Mouse (Mus musculus) neural tube, embryonic 11.5 days (tissue): Measurements from ENCODE around the gene Scnn1a. TPM values are rescaled to one million over a fixed set of nuclear protein-coding genes. Genes with fewer than 3 reads are reported as not detected.
"Not testable (repeated sequence)": the region's sequence is repeated elsewhere in the genome, so short reads cannot be mapped to it uniquely, and the experiment has no call there.

ENCODE experiments used
- ATAC-seq: fragments of 200-750 bp; cut with Nextera tagmentation; 2 replicates; pipeline ENCODE4 v1.8.0; 2017; ENCODE audit warnings: moderate number of reproducible peaks, mild to moderate bottlenecking, moderate TSS enrichment, moderate library complexity; ENCODE audit not compliant: insufficient read depth, low FRiP score, low TSS enrichment
- DNase-seq: peaks from one replicate; pipeline ENCODE4 v3.0.0-alpha.2; 2015; ENCODE audit warnings: low spot score
- H3K27ac ChIP-seq: fragments of 300-500 bp; sonication (generic); 2 replicates; pipeline ENCODE4 v1.5.1; 2014; ENCODE audit warnings: low read depth, mild to moderate bottlenecking, low read length
- H3K27me3 ChIP-seq: fragments of 300-500 bp; sonication (generic); 2 replicates; pipeline ENCODE4 v1.6.1; 2014; ENCODE audit warnings: mild to moderate bottlenecking, low read length, mixed read lengths; ENCODE audit not compliant: control insufficient read depth, insufficient read depth
- H3K36me3 ChIP-seq: fragments of 300-500 bp; sonication (generic); 2 replicates; pipeline ENCODE4 v1.6.1; 2014; ENCODE audit warnings: mild to moderate bottlenecking, low read length, moderate library complexity, mixed read lengths; ENCODE audit not compliant: control insufficient read depth, insufficient read depth
- H3K4me1 ChIP-seq: fragments of 300-500 bp; sonication (generic); 2 replicates; pipeline ENCODE4 v1.6.1; 2014; ENCODE audit warnings: low read length, mixed read lengths; ENCODE audit not compliant: control insufficient read depth, insufficient read depth
- H3K4me2 ChIP-seq: fragments of 300-500 bp; sonication (generic); 2 replicates; pipeline ENCODE4 v1.6.1; 2014; ENCODE audit warnings: low read depth, mild to moderate bottlenecking, moderate library complexity
- H3K4me3 ChIP-seq: fragments of 300-500 bp; sonication (generic); 2 replicates; pipeline ENCODE4 v1.5.1; 2014; ENCODE audit warnings: low read depth, low read length
- H3K9ac ChIP-seq: fragments of 300-500 bp; sonication (generic); 2 replicates; pipeline ENCODE4 v1.6.1; 2014; ENCODE audit warnings: mild to moderate bottlenecking, low read length
- H3K9me3 ChIP-seq: fragments of 300-500 bp; sonication (generic); 2 replicates; pipeline ENCODE4 v1.6.1; 2016; ENCODE audit warnings: low read length; ENCODE audit not compliant: control insufficient read depth
- WGBS: fragments of 180-500 bp; shearing (Covaris S2); extraction: QIAGEN DNeasy Blood & Tissue Kit; methylation state at CpG from one replicate; pipeline ENCODE4 v1.1.7; 2014; 5-methylcytosine and 5-hydroxymethylcytosine counted together
- polyA plus RNA-seq: library from polyadenylated mRNA; unstranded; fragments of >200 nt; fragmentation: Nextera tagmentation; extraction: Ambion mirVana; gene quantifications from 2 replicates; pipeline ENCODE4 v1.2.1, GENCODE M21; 2014

Scnn1a gene
- polyA plus RNA-seq: 0.55 and 0.80 TPM in 2 replicates

DNA sequence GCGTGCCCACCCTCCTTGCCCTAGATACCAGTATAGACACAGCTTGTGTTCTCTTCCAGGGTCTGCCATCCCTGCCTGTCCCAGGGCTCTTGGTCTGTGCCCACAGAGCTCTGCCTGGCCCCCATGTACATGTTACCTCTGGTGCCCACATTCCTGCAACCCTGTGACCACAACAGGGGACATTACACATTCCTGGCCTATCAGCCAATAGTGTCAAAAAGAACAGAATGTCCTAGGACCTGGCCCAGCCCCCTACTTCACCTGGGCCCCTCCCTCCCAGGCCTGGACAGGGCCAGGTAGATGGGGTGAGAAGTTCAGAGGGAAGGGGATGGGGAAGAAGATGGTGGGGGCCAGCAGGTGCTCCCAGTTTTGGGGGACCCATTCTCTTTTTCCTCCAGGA lies at the start of gene Scnn1a:
Gene Scnn1a (plus strand): TSS at position 337 of the 400 bp plus-strand sequence.
- Histone ChIP-seq H3K4me1 (no peaks in the 10 kb centered on the region), H3K9ac (no peak within 1 kb of the TSS), H3K9me3 (no peaks in the 10 kb centered on the region), H3K27ac (no peak within 1 kb of the TSS), H3K36me3 (no peaks in the 10 kb centered on the region), H3K4me2 (no peak within 1 kb of the TSS), H3K27me3 (peaks cover 33% of the 10 kb centered on the region), H3K4me3 (no peak within 1 kb of the TSS)
- ATAC-seq: no peak
- WGBS: 79% methylated on average over 1 of the region's 1 CpGs
- no peak for DNase-seq

DNA sequence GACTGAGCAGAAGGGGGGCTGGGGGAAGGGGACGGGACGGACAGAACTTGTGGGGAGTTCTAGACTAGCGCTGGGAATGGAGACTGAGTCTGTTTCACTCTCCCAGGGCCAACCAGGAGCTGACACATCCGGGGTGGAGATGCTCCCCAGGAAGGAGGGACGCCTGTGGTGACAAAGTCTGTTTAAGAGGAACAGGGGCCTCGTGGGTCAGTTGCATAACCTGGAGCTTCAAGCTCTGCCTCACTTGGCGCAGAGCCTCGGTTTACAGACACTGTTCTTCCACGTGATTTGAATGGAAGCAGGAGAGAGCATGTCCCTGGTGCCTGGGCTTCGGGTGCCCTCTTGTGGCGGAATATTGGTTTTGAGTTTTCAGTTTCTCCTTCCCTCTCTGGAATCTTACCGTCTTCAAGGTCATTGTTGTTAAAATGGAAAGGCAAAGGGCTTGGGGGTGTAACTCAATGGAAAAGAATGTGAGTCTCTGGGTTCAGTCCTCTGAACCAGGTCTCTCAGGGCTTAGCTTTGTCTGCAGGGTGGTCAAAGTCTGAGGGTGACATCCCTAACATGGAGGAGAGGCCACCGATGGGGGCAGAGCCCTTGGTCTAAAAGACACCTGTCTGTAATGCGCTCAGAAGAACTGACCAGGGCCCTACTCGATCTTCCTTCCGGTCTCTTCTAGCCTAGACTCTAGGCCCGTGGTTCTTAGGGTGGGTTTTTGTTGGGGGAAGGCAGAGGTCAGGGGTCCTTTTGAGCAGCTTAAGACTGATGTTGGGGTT lies 48.8 kb upstream of the Scnn1a start:
- ATAC-seq: peak; percentile 86
- DNase-seq: peak; percentile 82
- Histone ChIP-seq H3K4me3 (no peak overlapping the region), H3K27ac (no peak overlapping the region), H3K27me3 (no peaks in the 10 kb centered on the region), H3K9ac (no peak overlapping the region), H3K4me1 (no peaks in the 10 kb centered on the region), H3K9me3 (no peaks in the 10 kb centered on the region), H3K36me3 (no peaks in the 10 kb centered on the region), H3K4me2 (peak overlapping the region; percentile 24; the same call in 1 of the 2 replicates)
- WGBS: 21% methylated on average over 17 of the region's 17 CpGs

- DNase-seq: no peak
- Histone ChIP-seq H3K4me2 (no peak overlapping the region), H3K27me3 (no peaks in the 10 kb centered on the region), H3K4me3 (no peak overlapping the region), H3K9me3 (no peaks in the 10 kb centered on the region), H3K4me1 (no peaks in the 10 kb centered on the region), H3K27ac (no peak overlapping the region), H3K9ac (no peak overlapping the region), H3K36me3 (no peaks in the 10 kb centered on the region)
- no peak for ATAC-seq
- 77% methylated on average over 10 of the region's 10 CpGs for WGBS
Observed at GRCm38 (mm10) chr6:125272228-125272785, 48.2 kb upstream of the Scnn1a start.

GRCm38 (mm10) chr6:125274841-125275563 lies 45.5 kb upstream of the Scnn1a start:
- H3K4me2 ChIP-seq: no peak overlapping the region
- peak; percentile 39 for DNase-seq
- 61% methylated on average over 15 of the region's 15 CpGs for WGBS
- H3K27ac ChIP-seq: no peak overlapping the region
- no peaks in the 10 kb centered on the region for H3K9me3 ChIP-seq
- no peak for ATAC-seq
- no peaks in the 10 kb centered on the region for H3K27me3 ChIP-seq
- H3K9ac ChIP-seq: no peak overlapping the region
- no peak overlapping the region for H3K4me3 ChIP-seq
- H3K36me3 ChIP-seq: no peaks in the 10 kb centered on the region
- no peaks in the 10 kb centered on the region for H3K4me1 ChIP-seq

DNA sequence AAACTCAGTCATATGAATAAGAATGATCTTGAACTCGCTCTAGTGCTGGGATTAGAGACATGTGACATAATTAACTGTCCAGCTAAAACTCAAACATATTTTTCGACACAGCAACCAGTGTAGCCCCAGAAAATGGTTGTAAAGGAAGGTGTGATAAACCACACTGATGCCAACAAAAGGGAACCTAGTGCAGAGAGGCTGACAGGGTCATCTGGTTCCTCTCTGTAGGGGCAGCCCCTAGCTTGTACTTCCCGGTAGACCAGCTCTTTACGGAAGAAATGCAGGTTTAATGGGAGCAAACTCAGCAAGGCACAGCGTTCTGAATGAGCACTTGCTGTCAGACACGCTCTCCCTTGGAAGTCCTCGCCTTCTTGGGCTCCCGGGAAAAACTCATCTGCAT lies 40.7 kb upstream of the Scnn1a start:
- H3K9ac ChIP-seq: no peak overlapping the region
- no peaks in the 10 kb centered on the region for H3K27me3 ChIP-seq
- 61% methylated on average over 8 of the region's 8 CpGs for WGBS
- ATAC-seq (no peak), DNase-seq (no peak)
- H3K27ac ChIP-seq: no peak overlapping the region
- H3K4me3 ChIP-seq: no peak overlapping the region
- no peak overlapping the region for H3K4me2 ChIP-seq
- H3K9me3 ChIP-seq: no peaks in the 10 kb centered on the region
- H3K4me1 ChIP-seq: no peaks in the 10 kb centered on the region
- no peaks in the 10 kb centered on the region for H3K36me3 ChIP-seq

- not testable (repeated sequence) for DNase-seq, H3K4me2 ChIP-seq, H3K4me3 ChIP-seq, H3K27me3 ChIP-seq, H3K9ac ChIP-seq, H3K9me3 ChIP-seq, H3K36me3 ChIP-seq, H3K4me1 ChIP-seq, ATAC-seq, H3K27ac ChIP-seq
- 94% methylated on average over 13 of the region's 13 CpGs for WGBS
Observed at GRCm38 (mm10) chr6:125282721-125283120, 37.7 kb upstream of the Scnn1a start.

DNA sequence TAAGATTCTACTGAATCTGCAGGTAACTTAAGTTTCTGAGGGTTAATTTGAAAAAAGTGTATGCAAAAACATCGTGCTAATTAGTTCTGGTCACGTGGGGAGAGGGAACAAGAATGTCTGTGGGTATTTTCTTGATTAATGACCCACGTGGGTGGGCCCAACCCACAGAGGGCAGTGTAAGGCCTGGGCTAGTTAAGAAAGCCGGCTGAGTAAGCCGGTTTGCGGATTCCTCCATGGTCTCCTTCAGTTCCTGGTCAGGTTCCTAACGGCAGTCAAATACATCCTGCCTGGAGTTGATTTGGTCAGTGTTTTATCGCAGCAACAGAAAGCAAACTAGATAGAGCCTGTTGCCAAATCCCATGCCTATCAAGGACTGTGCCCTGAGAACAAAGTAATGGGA lies 36.2 kb upstream of the Scnn1a start:
- ATAC-seq: no peak
- Histone ChIP-seq H3K4me3 (no peak overlapping the region), H3K27ac (no peak overlapping the region), H3K9me3 (no peaks in the 10 kb centered on the region), H3K27me3 (no peaks in the 10 kb centered on the region), H3K36me3 (no peaks in the 10 kb centered on the region), H3K4me2 (no peak overlapping the region), H3K4me1 (no peaks in the 10 kb centered on the region), H3K9ac (no peak overlapping the region)
- 57% methylated on average over 8 of the region's 8 CpGs for WGBS
- no peak for DNase-seq

DNA sequence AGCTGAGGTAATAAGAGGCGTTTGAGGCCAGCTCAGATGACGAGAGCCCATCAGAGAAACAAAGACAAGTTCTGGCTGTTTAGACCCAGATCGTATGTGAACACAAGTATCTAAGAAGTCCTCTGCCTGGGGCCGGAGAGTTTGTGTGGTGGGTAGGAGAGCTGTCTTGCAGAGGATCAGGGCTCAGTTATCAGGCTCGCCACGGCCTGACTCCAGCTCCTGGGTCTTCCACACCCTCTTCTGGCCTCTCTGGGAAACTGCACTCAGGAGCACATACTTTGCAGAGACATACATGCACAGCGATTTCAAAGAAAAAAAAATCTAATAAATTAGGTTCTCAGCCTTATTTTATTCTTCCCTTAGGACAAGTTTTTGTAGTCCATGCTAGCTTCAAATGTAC lies 35.7 kb upstream of the Scnn1a start:
- Histone ChIP-seq H3K4me3 (no peak overlapping the region), H3K9me3 (no peaks in the 10 kb centered on the region), H3K27me3 (no peaks in the 10 kb centered on the region), H3K27ac (no peak overlapping the region), H3K4me1 (no peaks in the 10 kb centered on the region), H3K4me2 (no peak overlapping the region), H3K36me3 (no peaks in the 10 kb centered on the region), H3K9ac (no peak overlapping the region)
- no peak for ATAC-seq
- 86% methylated on average over 7 of the region's 7 CpGs for WGBS
- DNase-seq: no peak
